Mouse (Mus musculus): ENCODE data around the gene Galp. TPM values are rescaled to one million over a fixed set of nuclear protein-coding genes. Genes with fewer than 3 reads are reported as not detected.
A peak's percentile ranks its signal among the peaks of the same experiment; 100 is the strongest.

The Galp gene
- polyA plus RNA-seq (2015; fragmentation: Nextera tagmentation; extraction: Ambion mirVana), result not detected in 2 replicates

GRCm38 (mm10) chr7:6196790-6197189, at the start of gene Galp:
Galp (plus strand) TSS chr7:6197090.
- Histone ChIP-seq H3K36me3 (no peaks in the 10 kb centered on the region), H3K9me3 (replicated peaks) (no peaks in the 10 kb centered on the region), H3K27me3 (no peaks in the 10 kb centered on the region), H3K4me1 (no peaks in the 10 kb centered on the region), H3K4me2 (replicated peaks) (no peak within 1 kb of the TSS), H3K4me3 (replicated peaks) (no peak within 1 kb of the TSS), H3K27ac (replicated peaks) (no peak within 1 kb of the TSS), H3K9ac (no peak within 1 kb of the TSS)
- 69% methylated on average over 3 of the region's 3 CpGs for WGBS
- no peak for ATAC-seq (ENCODE audit: insufficient number of reproducible peaks, low FRiP score, low TSS enrichment, low read depth)

GRCm38 (mm10) chr7:6147688-6148087, 49.2 kb upstream of the Galp start:
- Histone ChIP-seq H3K9me3 (replicated peaks) (no peaks in the 10 kb centered on the region), H3K4me2 (replicated peaks) (no peak overlapping the region), H3K4me3 (replicated peaks) (no peak overlapping the region), H3K36me3 (no peaks in the 10 kb centered on the region), H3K4me1 (peaks cover 31% of the 10 kb centered on the region), H3K27ac (replicated peaks) (no peak overlapping the region), H3K27me3 (no peaks in the 10 kb centered on the region), H3K9ac (no peak overlapping the region)
- ATAC-seq (ENCODE audit: insufficient number of reproducible peaks, low FRiP score, low TSS enrichment, low read depth), result no peak
- WGBS, result 73% methylated on average over 5 of the region's 5 CpGs

- ATAC-seq (ENCODE audit: insufficient number of reproducible peaks, low FRiP score, low TSS enrichment, low read depth), result no peak
- Histone ChIP-seq H3K27me3 (no peaks in the 10 kb centered on the region), H3K9ac (no peak overlapping the region), H3K36me3 (no peaks in the 10 kb centered on the region), H3K4me2 (replicated peaks) (no peak overlapping the region), H3K27ac (replicated peaks) (no peak overlapping the region), H3K4me1 (peaks cover 31% of the 10 kb centered on the region), H3K4me3 (replicated peaks) (no peak overlapping the region), H3K9me3 (replicated peaks) (no peaks in the 10 kb centered on the region)
- WGBS, result 83% methylated on average over 1 of the region's 1 CpGs
Observed at GRCm38 (mm10) chr7:6151266-6151665, 45.6 kb upstream of the Galp start.

GRCm38 (mm10) chr7:6152036-6152435, 44.9 kb upstream of the Galp start:
- Histone ChIP-seq H3K9ac (no peak overlapping the region), H3K27me3 (no peaks in the 10 kb centered on the region), H3K27ac (replicated peaks) (no peak overlapping the region), H3K9me3 (replicated peaks) (no peaks in the 10 kb centered on the region), H3K36me3 (no peaks in the 10 kb centered on the region), H3K4me3 (replicated peaks) (no peak overlapping the region), H3K4me2 (replicated peaks) (no peak overlapping the region), H3K4me1 (peaks cover 37% of the 10 kb centered on the region)
- 78% methylated on average over 3 of the region's 3 CpGs for WGBS
- ATAC-seq (ENCODE audit: insufficient number of reproducible peaks, low FRiP score, low TSS enrichment, low read depth), result no peak

GRCm38 (mm10) chr7:6153131-6153530, 43.8 kb upstream of the Galp start:
- Histone ChIP-seq H3K9ac (no peak overlapping the region), H3K27ac (replicated peaks) (no peak overlapping the region), H3K36me3 (no peaks in the 10 kb centered on the region), H3K4me3 (replicated peaks) (no peak overlapping the region), H3K4me1 (peaks cover 34% of the 10 kb centered on the region), H3K4me2 (replicated peaks) (no peak overlapping the region), H3K27me3 (no peaks in the 10 kb centered on the region), H3K9me3 (replicated peaks) (no peaks in the 10 kb centered on the region)
- WGBS, result 90% methylated on average over 3 of the region's 3 CpGs
- no peak for ATAC-seq (ENCODE audit: insufficient number of reproducible peaks, low FRiP score, low TSS enrichment, low read depth)

- H3K27ac ChIP-seq (replicated peaks), result peak overlapping the region; percentile 95; the same call in 1 of the 2 replicates
- no peaks in the 10 kb centered on the region for H3K27me3 ChIP-seq
- H3K9me3 ChIP-seq (replicated peaks), result no peaks in the 10 kb centered on the region
- no peaks in the 10 kb centered on the region for H3K36me3 ChIP-seq
- no peak for ATAC-seq (ENCODE audit: insufficient number of reproducible peaks, low FRiP score, low TSS enrichment, low read depth)
- H3K4me1 ChIP-seq, result peaks cover 27% of the 10 kb centered on the region
- WGBS, result 72% methylated on average over 5 of the region's 5 CpGs
- H3K9ac ChIP-seq, result no peak overlapping the region
- H3K4me2 ChIP-seq (replicated peaks), result peak overlapping the region; percentile 81
- peak overlapping the region; percentile 89 for H3K4me3 ChIP-seq (replicated peaks)
Observed at GRCm38 (mm10) chr7:6154164-6154563, 42.7 kb upstream of the Galp start.

- H3K27me3 ChIP-seq, result no peaks in the 10 kb centered on the region
- H3K4me1 ChIP-seq, result peaks cover 26% of the 10 kb centered on the region
- H3K9me3 ChIP-seq (replicated peaks), result no peaks in the 10 kb centered on the region
- H3K4me3 ChIP-seq (replicated peaks), result peak overlapping the region; percentile 89
- H3K9ac ChIP-seq, result peak overlapping the region; percentile 93
- peak overlapping the region; percentile 81 for H3K4me2 ChIP-seq (replicated peaks)
- 2% methylated on average over 55 of the region's 85 CpGs for WGBS
- H3K36me3 ChIP-seq, result no peaks in the 10 kb centered on the region
- peak; percentile 78 for ATAC-seq (ENCODE audit: insufficient number of reproducible peaks, low FRiP score, low TSS enrichment, low read depth)
- H3K27ac ChIP-seq (replicated peaks), result peak overlapping the region; percentile 95
Observed at GRCm38 (mm10) chr7:6155031-6155872, 41.6 kb upstream of the Galp start.

GRCm38 (mm10) chr7:6155901-6156411, 40.9 kb upstream of the Galp start, which contains the start of gene Zfp787:
Zfp787 (minus strand) TSS chr7:6155997.
- no peaks in the 10 kb centered on the region for H3K36me3 ChIP-seq
- ATAC-seq (ENCODE audit: insufficient number of reproducible peaks, low FRiP score, low TSS enrichment, low read depth), result peak; percentile 98
- H3K27ac ChIP-seq (replicated peaks), result peak within 1 kb of the TSS; percentile 95
- H3K9me3 ChIP-seq (replicated peaks), result no peaks in the 10 kb centered on the region
- WGBS, result under 1% methylated on average over 53 of the region's 54 CpGs
- peaks cover 26% of the 10 kb centered on the region for H3K4me1 ChIP-seq
- no peaks in the 10 kb centered on the region for H3K27me3 ChIP-seq
- H3K9ac ChIP-seq, result peak within 1 kb of the TSS; percentile 93
- peak within 1 kb of the TSS; percentile 89 for H3K4me3 ChIP-seq (replicated peaks)
- peak within 1 kb of the TSS; percentile 81 for H3K4me2 ChIP-seq (replicated peaks)

DNA sequence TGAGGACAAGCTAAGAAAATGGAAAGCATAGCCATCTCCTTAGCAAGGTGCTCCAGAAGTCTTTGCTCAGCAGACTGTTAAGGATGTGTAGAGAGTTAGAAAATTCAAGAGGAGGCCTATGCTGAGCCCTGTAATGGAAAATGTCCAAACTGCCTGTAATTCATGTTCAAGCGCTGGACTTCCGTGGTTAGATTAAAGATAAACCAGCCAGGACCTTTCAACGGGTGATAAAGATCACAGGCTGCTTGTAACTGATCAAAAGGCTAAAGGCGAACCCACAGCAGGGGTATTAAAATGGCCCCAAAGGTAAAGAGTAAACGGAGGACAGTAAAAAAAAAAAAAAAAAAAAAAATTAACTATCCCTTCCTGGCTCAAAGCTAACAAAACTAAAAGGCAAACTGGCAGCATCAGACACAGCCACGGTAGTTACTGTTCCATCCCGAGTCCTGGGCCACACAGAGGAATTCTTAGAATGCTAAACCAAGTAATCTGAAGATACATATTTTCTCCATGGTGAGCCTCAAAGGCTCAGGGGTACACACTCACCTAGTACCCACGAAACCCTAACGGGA, 39.9 kb upstream of the Galp start:
- Histone ChIP-seq H3K27me3 (no peaks in the 10 kb centered on the region), H3K4me1 (peaks cover 19% of the 10 kb centered on the region), H3K27ac (replicated peaks) (0 out of 2 replicates have a peak overlapping the region, but pooled peaks have one; percentile 60), H3K9ac (no peak overlapping the region), H3K4me3 (replicated peaks) (peak overlapping the region; percentile 89), H3K4me2 (replicated peaks) (peak overlapping the region; percentile 81), H3K9me3 (replicated peaks) (no peaks in the 10 kb centered on the region), H3K36me3 (no peaks in the 10 kb centered on the region)
- no peak for ATAC-seq (ENCODE audit: insufficient number of reproducible peaks, low FRiP score, low TSS enrichment, low read depth)
- WGBS, result 57% methylated on average over 9 of the region's 9 CpGs

DNA sequence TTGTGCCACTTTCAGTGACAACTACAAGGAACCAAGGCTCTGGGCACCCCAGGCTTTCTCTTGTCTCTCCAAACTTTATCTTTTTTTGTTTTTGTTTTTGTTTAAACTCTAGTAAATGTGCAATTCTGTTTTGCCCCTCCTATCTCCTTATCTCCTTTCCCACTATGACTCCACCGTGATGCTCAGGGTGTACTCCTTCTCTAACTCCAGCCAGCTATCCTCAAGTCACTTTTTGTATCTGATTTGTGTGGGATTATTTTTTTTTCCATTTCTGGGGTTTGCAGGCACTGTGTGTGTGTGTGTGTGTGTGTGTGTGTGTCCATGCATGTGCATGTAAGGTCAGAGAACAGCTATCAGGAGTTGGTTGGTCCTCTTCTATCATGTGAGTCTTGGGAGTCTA, 39.4 kb upstream of the Galp start:
- H3K9ac ChIP-seq, result no peak overlapping the region
- no peaks in the 10 kb centered on the region for H3K9me3 ChIP-seq (replicated peaks)
- H3K4me1 ChIP-seq, result peaks cover 17% of the 10 kb centered on the region

DNA sequence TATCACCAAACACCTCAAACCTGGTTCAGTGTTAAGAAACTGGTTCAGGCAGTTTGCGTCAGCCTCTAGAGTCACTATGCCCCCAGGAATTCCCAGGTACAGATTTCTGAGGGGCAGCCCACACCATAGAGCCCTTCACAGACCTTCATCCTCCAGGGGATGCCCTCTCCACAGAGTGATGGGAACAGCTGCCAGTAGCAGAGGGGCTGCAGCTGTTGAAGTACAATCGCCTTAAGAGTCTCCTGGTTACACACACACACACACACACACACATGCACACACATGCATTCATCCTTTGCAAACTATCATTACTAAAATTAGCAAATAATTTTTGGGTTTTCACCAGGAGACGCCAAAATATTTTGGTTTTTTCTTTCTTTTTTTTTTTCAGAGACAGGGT, 37.3 kb upstream of the Galp start:
- peaks cover 13% of the 10 kb centered on the region for H3K4me1 ChIP-seq
- no peak overlapping the region for H3K4me2 ChIP-seq (replicated peaks)
- no peaks in the 10 kb centered on the region for H3K36me3 ChIP-seq
- ATAC-seq (ENCODE audit: insufficient number of reproducible peaks, low FRiP score, low TSS enrichment, low read depth), result no peak
- H3K9ac ChIP-seq, result no peak overlapping the region
- H3K27me3 ChIP-seq, result no peaks in the 10 kb centered on the region
- no peaks in the 10 kb centered on the region for H3K9me3 ChIP-seq (replicated peaks)
- 65% methylated on average over 3 of the region's 3 CpGs for WGBS
- 0 out of 2 replicates have a peak overlapping the region, but pooled peaks have one; percentile 39 for H3K27ac ChIP-seq (replicated peaks)
- no peak overlapping the region for H3K4me3 ChIP-seq (replicated peaks)

More for the DNA sequence above, 39.4 kb upstream of the Galp start:
- Histone ChIP-seq H3K36me3 (no peaks in the 10 kb centered on the region), H3K27me3 (no peaks in the 10 kb centered on the region), H3K4me3 (replicated peaks) (no peak overlapping the region), H3K4me2 (replicated peaks) (no peak overlapping the region), H3K27ac (replicated peaks) (no peak overlapping the region)
- 84% methylated on average over 1 of the region's 1 CpGs for WGBS
- no peak for ATAC-seq (ENCODE audit: insufficient number of reproducible peaks, low FRiP score, low TSS enrichment, low read depth)
